Mouse (Mus musculus): ENCODE data around the gene Cd109.

The Cd109 gene

DNA sequence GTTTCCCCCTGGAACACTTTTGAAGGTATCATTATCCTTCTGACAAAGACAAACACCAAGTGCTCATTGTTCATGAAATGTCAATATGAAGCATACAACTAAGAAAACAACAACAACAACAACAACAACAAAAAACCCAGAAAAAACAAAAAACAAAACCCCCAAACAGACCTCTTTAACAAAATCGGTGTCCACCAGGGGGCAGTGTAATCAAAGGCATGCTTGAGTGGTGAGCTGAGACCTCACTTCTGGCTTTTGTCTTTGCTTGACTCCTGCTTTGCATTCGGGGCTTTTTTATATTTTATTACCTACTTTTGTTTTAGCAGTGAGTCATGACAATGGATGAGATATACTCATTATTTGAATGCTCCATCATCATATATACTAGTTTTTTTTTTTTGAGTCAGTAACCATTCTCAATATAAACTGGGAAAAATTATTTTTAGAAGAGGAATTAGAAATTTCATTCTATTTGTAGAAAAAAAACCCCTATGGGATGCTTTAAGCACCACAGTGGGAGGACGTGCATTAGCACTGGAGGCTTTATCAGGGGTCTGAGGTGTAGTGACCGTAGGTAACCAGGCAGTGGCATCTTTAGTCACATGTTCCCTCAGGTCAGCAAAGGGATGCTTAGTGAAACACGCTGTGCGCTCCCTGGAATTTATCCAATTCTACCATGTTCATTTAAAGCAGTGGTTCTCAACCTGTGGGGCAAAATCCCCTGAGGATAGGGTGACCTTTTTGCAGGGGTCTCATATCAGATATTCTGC is 30.8 kb downstream of the Cd109 start:
- DNase-seq (ENCODE audit: low spot score): peak; percentile 12

DNA sequence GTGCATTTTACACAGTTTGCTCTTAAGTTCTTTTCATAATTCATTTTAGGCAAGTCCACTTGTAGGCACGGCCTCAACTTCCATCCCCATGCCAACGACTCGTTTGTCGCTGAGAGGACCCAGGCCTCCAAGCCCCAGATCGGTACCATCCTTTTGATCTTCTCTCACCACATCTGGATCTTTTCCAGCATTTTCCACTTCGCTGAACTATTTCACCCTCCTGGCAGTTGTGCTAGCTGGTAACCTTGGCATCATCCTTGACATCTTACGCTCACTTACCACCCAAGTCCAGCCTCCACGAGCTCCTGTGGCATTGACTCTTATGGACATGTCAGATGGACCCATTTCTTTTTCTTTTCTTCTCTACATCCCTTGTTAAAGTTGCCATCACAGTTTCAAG is 33.3 kb downstream of the Cd109 start:
- no peak for DNase-seq (ENCODE audit: low spot score)

DNA sequence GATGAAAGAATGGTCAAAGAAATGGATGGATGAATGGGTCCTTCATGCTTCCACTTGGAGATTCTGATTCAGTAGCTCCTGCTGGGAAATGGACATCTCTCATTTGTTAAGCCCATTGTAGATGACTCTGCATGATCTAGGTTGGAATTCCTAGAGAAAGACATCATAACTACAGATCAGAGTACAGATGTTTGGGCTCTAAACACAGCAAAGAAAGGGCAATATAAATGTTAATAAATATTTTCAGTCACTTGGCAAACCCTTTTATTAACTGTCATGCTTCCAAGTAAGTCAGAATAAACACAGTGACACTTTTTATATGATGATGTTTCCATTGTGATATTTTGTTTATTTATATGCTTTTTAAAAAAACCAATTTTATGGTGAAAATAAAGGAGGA is 34.1 kb downstream of the Cd109 start:
- DNase-seq (ENCODE audit: low spot score): no peak

DNA sequence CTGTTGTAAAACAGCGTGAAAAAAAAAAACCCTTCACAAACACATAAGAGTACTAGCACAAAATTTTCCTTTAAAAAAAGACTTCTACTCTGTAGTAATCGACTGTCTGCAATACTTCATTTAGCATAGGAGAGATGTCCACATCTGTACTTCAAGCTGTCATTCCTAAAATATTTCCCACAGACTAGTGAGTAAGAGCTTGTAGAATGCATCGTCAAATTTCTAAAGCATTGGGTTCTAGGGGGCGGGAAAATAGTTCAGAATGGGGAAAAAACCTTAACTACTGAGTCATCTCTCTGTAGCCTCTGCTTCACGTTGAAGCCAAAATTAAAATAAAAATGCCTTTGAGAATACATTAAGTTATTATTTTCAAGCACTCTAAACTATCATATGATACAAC is 42.2 kb downstream of the Cd109 start:
- DNase-seq (ENCODE audit: low spot score): no peak

DNA sequence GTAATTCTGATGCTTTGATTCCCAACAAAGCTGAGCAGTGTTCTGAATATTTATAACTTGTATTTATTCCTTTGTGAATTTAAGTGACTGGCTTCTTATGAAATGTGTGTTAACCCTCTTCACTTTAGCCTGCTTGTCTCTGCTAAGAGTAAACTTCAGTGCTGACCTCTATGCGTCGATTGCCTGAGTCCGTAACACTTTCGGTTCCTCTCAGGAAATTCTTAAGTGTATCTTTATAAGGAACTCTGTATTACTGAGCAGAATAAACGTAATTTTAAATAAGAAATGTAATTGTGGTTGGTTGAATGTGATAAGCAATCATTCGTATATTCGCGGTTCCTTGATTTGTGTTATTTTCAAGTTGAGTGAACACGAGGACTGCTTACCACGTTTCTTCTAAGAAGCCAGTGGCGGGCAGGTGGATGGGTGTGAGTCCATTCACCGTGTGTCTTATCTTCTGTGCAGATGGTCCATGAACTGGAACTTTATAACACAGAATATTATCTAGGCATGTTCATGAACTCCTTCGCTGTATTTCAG is 56.2 kb downstream of the Cd109 start:
- no peak for DNase-seq (ENCODE audit: low spot score)

DNA sequence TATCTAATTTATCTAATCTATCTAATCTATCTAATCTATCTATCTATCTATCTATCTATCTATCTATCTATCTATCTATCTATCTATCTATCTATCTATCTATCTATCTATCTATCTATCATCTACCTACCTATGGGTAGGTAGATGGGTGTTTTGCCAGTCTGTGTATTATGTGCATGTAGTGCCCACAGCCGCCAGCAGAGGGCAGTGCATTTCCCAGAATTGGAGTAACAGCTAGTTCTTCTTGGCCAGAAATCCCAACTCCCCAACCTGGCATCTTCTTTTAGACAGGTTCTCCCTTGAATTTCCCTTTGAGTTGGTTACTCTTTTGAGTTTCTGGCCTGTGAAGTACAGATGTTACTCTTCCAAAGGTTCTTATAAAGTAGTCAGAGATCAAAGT is 85.3 kb downstream of the Cd109 start:
- DNase-seq (ENCODE audit: low spot score): peak; percentile 51

DNA sequence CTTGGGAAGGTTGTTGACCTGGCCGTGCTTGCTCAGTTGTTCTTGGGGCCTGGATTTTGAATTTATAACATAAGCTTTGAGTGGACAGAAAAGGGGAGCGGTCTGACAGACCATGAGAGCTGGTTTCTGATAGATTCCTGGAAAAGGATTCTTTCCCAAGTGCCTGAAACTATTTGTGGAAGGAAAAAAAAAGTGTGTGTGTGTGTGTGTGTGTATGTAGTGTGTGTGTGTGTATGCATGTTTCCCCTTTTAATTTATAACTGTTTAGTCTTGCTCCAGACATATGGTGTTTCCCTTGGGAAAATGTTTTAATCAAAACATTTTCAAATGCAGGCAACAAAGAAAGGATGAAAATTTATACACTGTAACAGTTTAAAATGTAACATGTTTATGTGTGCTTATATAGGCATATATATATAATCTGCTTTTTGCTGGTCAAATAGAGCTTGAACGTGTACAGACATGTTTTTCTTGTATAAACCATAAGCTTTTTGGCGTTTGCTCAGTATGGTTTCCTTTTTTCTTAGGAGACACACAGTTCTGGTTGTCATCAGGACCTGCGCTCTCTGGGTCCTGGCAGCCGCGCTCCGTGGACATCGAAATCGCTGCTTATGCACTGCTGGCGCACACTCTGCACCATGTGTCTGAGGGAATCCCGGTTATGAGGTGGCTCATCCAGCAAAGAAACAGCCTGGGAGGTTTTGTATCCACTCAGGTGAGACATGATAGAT is 87.3 kb downstream of the Cd109 start:
- DNase-seq (ENCODE audit: low spot score): no peak

DNA sequence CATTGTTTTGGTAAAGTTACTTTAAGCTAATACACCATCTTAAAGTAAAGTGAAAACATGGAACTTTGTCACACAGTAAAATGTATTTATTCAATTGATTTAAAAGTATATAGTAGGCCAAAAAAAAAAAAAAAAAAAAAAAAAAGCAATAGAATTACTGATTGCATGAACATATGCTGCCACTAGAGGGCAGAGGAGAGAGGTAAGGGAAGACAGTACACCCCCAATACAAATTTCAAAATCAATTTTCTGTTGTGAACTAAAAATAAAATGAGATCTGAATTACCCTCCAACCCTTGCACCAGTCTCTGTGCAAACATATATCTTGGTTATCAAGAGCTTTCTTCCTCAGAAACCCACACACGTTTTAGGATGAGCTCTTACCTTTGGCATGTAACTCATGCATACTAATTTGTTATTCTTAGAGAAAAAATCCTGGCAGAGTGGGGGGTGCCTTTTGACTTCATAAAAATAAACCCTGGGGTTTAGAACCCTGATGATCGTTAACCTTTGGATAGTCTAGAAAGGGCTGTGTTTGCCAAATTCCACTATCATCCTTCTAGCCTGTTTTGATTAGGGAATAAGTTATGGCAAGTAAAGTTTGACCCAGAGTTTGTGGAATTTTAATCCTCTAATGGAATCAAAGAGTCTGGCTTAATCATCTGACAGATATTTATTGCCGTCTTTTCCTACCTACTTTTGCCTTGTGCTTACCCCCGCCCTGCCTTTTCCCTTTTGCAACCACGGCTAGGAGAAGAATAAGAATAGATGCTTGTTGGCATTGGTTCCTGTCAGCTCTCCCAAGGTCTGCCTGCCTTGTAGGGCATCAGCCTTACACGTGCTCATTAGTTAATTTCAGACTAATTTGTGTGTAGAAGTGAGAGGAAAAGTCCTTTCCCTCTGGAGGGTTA is 105.8 kb downstream of the Cd109 start:
- DNase-seq (ENCODE audit: low spot score): no peak

DNA sequence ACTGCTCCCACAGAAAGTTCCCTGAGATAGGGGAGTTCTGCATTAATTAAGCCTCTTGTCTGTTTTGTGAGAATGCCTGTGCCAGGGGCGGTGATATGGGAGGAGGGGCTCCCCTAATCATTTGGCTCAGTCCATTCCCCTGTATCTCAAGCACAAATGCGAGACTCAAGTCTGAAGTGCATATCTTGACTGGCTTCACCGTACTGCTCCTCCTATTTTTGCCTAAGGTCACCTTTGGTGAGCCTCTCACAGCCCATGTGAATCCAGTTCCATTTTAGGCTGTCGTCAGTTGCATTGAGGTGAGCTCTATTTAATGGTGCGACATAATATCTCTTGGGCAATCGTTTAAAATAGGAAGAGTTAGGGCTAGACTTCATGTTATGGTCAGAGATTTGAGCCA is 116.6 kb downstream of the Cd109 start:
- no peak for DNase-seq (ENCODE audit: low spot score)

DNA sequence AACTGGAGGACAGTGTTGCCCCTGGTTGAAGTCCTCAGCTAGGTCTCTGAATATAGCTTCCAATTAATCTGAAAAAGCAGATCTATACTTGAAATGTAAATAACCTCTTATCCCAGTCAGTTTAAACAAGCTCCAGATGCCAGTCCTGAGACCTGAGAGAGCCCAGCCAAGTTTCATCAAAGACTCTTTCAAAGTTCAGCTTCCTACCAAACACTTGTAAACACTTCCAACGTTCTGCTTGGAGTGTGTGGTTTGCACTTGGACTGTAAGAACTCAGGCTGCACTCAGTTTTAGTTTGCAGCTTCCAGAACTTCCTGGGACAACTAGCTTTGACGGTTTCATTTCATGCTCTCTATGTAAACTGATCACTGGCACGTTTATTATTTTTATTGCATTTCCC is 120.2 kb downstream of the Cd109 start:
- peak; percentile 39 for DNase-seq (ENCODE audit: low spot score)

DNA sequence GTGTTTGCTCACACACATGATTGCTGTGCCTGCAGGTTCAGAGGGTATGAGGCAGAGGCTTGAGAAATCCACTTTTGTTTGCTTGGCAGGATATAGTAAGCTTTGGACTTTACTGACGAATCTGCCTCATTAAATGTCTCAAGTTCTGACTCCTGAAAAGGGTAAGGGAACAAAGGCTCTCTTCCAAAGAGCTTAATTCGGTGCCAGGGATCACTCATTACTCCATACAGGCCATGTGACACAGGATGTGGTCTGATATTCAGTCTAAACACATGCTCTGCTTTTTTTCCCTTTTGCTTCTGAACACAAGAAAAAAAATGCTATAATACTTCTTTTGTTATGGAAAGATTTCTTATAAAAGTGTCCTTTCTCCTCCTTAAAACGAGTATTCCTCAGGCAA is 126.7 kb downstream of the Cd109 start:
- DNase-seq (ENCODE audit: low spot score): no peak

DNA sequence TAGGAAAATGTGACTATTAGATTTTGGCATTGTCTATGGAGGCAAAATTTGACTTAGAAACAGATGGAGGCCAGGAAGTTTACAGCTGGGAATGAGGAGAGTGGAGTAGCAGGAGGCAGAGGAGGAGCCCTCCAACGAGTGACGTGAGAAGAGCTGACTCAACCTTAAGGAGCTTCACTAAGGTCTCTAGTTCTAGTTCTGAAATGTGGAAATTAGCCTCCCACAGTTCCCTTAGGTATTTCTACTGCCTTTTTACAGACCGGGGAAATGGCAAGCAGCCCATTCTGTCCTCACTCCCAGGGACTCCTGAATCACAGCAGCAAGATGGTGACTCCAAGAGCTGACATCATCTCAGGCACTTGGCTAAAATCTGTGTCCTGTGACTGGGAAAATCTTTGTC is 134.9 kb downstream of the Cd109 start:
- no peak for DNase-seq (ENCODE audit: low spot score)

All from lung, postnatal 25 days (tissue).